Mouse (Mus musculus): ENCODE results near the gene Pecr. TPM values are rescaled to one million over a fixed set of nuclear protein-coding genes. Genes with fewer than 3 reads are reported as not detected.

Gene Pecr
- 16.5 and 16.7 TPM in 2 replicates for polyA plus RNA-seq (2015; fragmentation: Nextera tagmentation; extraction: Ambion mirVana)

GRCm38 (mm10) chr1:72283992-72284485 is at the start of gene Pecr, which contains the start of gene Tmem169:
Gene Pecr, minus strand, starts transcription at chr1:72284314.
Gene Tmem169, plus strand, starts transcription at chr1:72284369.

DNA sequence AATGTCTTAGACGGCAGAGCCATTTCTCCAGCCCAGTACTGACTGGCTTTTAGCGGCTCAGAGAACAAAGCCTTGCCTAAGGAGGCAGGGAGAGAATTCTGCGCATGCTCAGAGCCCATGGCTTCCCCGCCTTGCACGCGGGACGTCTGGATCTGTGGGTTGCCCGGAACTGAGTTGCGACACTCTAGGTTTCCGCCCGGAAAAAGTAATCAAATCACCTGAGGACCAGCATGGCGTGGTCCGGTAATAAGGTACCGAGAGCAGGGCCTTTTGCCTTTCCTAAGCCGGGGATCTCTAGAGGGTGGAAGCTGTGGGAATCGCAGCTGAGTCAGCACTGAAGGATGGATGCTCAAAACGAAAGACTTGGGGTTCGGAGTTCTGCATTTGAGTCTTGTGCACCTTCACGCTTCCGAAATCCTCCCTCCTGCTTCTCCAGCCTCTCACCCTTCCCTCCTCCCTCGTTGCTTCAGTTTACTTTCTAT is 23.2 kb upstream of the Pecr start, which contains the start of gene Xrcc5:
Gene Xrcc5, plus strand, starts transcription at position 105 of the 482 bp plus-strand sequence.

GRCm38 (mm10) chr1:72211701-72212699 is 72.1 kb downstream of the Pecr start, which contains the start of gene Mreg:
Gene Mreg, minus strand, starts transcription at chr1:72212307.

Other genes with a start within 250 kb of the Pecr start
- gene Mreg, start 72.0 kb downstream of the Pecr start, polyA plus RNA-seq (2015; fragmentation: Nextera tagmentation; extraction: Ambion mirVana), result 0.61 and 1.0 TPM in 2 replicates
- gene Tmem169, start 55 bp upstream of the Pecr start, polyA plus RNA-seq (2015; fragmentation: Nextera tagmentation; extraction: Ambion mirVana), result 0.06 TPM in 1 of 2 replicates, not detected in the other
- 15.2 and 15.8 TPM in 2 replicates for gene Xrcc5, start 23.1 kb upstream of the Pecr start, polyA plus RNA-seq (2015; fragmentation: Nextera tagmentation; extraction: Ambion mirVana)